Mouse (Mus musculus): ENCODE measurements at regions not wholly inside any gene's neighbourhood (a gene's known extent, or its start where the extent isn't known, plus 50 kb on each side); places are given as distances from the start of the nearest gene placed in this dataset.

DNA sequence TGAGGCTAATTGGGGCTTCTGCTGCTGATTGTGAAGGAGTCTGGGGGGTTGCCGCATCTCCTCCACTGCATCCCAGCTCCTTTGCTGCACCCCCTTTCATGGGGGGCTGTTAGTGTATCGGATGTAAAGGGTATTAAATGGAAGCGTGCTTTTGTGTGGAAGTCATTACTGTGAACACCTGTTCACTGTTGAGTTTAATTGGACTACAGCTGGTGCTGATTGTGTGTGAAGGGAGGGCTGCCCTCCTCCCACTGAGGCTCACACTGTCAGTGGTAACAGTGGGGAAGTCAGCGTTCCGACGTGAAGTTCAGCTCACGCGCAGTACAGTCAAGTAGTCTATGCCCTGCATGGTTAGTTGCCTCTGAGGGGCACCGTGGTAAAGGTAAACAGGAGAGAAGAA, 202.7 kb downstream of the Nrp2 start:
- TF ChIP-seq CTCF (IDR thresholded peaks at IDR 0.05; ENCODE audit: borderline replicate concordance, extremely low read depth, insufficient read depth, insufficient read length) (no peak), POLR2A (IDR thresholded peaks at IDR 0.05; ENCODE audit: borderline replicate concordance, extremely low read depth, insufficient read depth, insufficient read length, poor library complexity, severe bottlenecking) (no peak)

Measured in brain, embryonic 14.5 days (tissue).